Mouse (Mus musculus): ENCODE measurements around the gene Clk3. TPM values are rescaled to one million over a fixed set of nuclear protein-coding genes. Genes with fewer than 3 reads are reported as not detected.

Gene Clk3
- 26.7 and 27.4 TPM in 2 replicates for polyA plus RNA-seq (2015; fragmentation: Nextera tagmentation; extraction: Ambion mirVana)

DNA sequence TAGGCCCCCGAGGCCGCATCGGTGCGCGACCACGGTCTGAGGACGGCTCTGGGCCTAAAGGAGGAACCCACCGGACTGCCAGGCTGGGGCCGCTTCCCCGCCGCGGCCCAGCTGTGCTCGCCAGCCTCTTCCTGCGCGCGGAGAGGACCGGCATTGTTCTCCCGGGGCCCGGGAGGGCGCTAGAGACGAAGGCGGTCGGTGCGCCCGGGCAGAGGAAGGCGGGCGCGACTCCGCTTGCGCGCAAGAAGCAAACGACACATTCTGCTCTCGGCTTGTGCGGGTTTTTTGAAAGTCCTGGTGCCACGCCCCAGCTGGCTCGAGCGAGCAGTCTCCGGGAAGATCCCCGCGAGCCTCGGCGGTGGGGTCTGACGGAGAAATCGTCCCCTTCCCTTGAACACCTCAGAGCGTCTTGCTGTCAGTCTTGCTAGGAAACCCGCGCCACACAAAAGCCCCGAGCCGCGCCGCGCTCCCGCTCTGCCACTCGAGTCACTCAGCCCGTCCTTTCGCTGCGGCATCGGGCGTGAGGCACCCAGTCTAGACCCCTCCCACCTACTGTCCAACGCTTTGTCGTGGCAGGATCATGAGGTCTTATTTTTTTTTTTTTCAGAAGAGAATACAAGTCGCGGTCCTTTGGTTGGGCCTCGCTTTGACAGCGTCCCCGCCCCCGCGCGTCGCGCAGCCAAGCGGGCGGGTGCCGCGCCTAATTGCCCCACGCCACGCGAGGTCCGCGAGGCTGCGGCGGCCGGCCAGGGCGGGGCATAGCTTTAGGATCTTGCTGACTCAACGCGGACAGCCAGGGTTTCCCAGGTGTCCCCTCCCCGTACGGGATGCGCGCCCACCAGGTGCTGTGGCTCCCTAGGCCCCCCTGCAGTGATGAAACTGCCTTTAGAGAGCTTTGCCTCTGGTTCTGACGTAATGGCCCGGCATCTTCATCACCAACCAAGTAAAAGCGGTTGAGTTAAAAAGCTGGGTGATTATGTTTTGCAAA, at the start of gene Clk3:
TSS of gene Clk3 (minus strand) at position 497 of the 988 bp plus-strand sequence.
- ATAC-seq = peak; percentile 49
- H3K27ac ChIP-seq (ENCODE audit: low read depth, low read length) = peak within 1 kb of the TSS; percentile 98
- H3K4me1 ChIP-seq (replicated peaks; ENCODE audit: control insufficient read depth, insufficient read depth, low read length) = peaks cover 11% of the 10 kb centered on the region; the same call in 1 of the 2 replicates
- TF ChIP-seq CTCF (IDR thresholded peaks at IDR 0.05; ENCODE audit: low read depth) = peak; percentile 41; the same call in 1 of the 2 replicates
- H3K36me3 ChIP-seq (ENCODE audit: control insufficient read depth, insufficient read depth) = peaks cover 12% of the 10 kb centered on the region
- H3K9ac ChIP-seq (ENCODE audit: low read depth, low read length) = peak within 1 kb of the TSS; percentile 95
- peak within 1 kb of the TSS; percentile 83 for H3K4me2 ChIP-seq (replicated peaks; ENCODE audit: low read depth)
- H3K9me3 ChIP-seq (ENCODE audit: control insufficient read depth) = no peaks in the 10 kb centered on the region
- under 1% methylated on average over 93 of the region's 93 CpGs for WGBS
- no peaks in the 10 kb centered on the region for H3K27me3 ChIP-seq (replicated peaks; ENCODE audit: control insufficient read depth, insufficient read depth, low read length)
- H3K4me3 ChIP-seq (ENCODE audit: low read depth, low read length) = peak within 1 kb of the TSS; percentile 92

DNA sequence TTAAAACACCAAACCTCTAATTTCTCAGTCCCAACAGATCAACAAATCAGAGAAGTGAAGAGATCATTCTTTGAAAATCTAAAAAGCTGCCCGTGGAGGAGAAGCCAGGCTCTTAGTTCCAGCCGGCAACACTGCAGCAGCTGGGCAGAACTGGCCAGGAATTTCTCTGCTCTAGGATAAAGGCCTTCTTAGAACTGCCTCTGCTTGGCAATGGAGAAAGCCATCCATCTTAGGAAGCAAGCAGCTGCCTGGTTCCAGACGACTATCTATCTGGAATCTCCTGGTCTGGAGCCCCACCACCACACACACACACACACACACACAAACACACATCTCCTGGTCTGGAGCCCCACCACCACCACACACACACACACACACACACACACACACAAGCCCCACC, 49.2 kb upstream of the Clk3 start:
- Histone ChIP-seq H3K9me3 (ENCODE audit: control insufficient read depth) (no peaks in the 10 kb centered on the region), H3K4me3 (ENCODE audit: low read depth, low read length) (no peak overlapping the region), H3K4me1 (replicated peaks; ENCODE audit: control insufficient read depth, insufficient read depth, low read length) (peaks cover 9% of the 10 kb centered on the region; the same call in 1 of the 2 replicates), H3K27me3 (replicated peaks; ENCODE audit: control insufficient read depth, insufficient read depth, low read length) (no peaks in the 10 kb centered on the region), H3K4me2 (replicated peaks; ENCODE audit: low read depth) (no peak overlapping the region), H3K27ac (ENCODE audit: low read depth, low read length) (no peak overlapping the region), H3K9ac (ENCODE audit: low read depth, low read length) (no peak overlapping the region), H3K36me3 (ENCODE audit: control insufficient read depth, insufficient read depth) (no peaks in the 10 kb centered on the region)
- no peak for ATAC-seq
- 51% methylated on average over 3 of the region's 3 CpGs for WGBS
- no peak for TF ChIP-seq CTCF (IDR thresholded peaks at IDR 0.05; ENCODE audit: low read depth)

DNA sequence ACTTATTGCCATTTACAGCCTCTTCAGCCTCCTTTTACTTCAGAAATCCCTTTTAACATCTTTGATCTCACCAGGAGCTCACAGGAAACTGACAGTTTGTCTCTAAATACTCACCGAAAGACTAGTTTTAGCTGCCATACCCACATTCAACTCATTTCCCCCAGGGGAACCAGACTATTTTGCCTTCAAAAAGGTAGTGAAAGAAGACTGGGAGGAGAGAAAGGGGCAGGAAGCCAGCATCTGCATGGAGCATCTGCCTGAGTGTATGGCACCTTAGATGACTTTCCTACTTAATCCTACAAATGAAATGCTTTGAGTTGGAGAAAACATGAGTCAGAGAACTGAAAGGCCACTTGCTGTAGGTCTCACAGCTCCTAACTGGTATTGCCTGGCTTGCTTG, 48.4 kb upstream of the Clk3 start:
- Histone ChIP-seq H3K9ac (ENCODE audit: low read depth, low read length) (no peak overlapping the region), H3K4me1 (replicated peaks; ENCODE audit: control insufficient read depth, insufficient read depth, low read length) (peaks cover 9% of the 10 kb centered on the region; the same call in 1 of the 2 replicates), H3K4me3 (ENCODE audit: low read depth, low read length) (no peak overlapping the region), H3K36me3 (ENCODE audit: control insufficient read depth, insufficient read depth) (peaks cover 4% of the 10 kb centered on the region; the same call in 1 of the 2 replicates), H3K27me3 (replicated peaks; ENCODE audit: control insufficient read depth, insufficient read depth, low read length) (no peaks in the 10 kb centered on the region), H3K4me2 (replicated peaks; ENCODE audit: low read depth) (no peak overlapping the region), H3K27ac (ENCODE audit: low read depth, low read length) (no peak overlapping the region), H3K9me3 (ENCODE audit: control insufficient read depth) (no peaks in the 10 kb centered on the region)
- 31% methylated on average over 1 of the region's 1 CpGs for WGBS
- ATAC-seq = no peak
- TF ChIP-seq CTCF (IDR thresholded peaks at IDR 0.05; ENCODE audit: low read depth) = no peak

DNA sequence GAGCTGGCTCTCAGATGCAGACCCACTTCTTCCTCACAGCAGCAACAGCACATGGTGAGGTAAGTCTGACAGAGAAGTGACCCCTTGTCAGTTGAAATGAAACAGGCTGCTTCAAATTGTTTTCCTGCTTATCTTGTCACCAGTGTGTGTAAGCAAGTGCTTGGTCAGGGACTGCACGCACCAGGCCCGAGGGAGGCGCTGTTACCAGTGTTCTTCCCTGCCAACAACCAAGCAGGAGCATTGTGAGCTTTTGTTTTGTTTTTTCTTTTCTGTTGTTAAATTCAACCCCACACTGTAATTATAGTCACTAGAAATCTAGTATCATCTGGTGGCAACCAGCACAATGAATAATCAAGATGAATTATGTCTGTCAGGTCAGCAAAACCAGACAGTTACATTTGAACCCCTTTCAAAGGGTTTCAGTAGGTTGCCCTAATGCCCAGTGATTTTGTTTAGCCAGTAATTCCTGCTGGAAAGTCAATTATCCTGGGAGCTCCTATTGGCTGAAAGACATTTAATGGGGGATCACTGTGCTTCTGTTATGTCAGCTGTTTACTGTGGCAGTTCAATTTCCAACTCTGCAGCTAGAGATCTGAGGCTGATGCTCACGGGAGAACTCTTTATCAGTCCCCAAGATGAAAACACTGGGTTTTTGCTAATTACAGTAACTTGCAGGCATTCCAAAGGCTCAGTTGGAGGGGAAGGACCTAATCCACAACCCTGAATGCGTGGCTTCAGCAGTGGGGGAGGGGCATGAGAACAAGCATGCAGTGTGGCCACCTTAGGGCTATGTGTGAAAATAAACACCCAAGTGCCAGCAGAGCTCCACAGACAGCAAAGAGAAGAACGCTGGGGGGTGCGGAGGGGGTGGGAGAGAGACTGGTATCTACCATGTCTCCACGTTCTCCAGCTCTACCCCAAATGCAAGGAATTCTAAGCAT, 46.4 kb upstream of the Clk3 start:
- Histone ChIP-seq H3K9ac (ENCODE audit: low read depth, low read length) (no peak overlapping the region), H3K9me3 (ENCODE audit: control insufficient read depth) (no peaks in the 10 kb centered on the region), H3K27ac (ENCODE audit: low read depth, low read length) (no peak overlapping the region), H3K4me1 (replicated peaks; ENCODE audit: control insufficient read depth, insufficient read depth, low read length) (peaks cover 13% of the 10 kb centered on the region; the same call in 1 of the 2 replicates), H3K36me3 (ENCODE audit: control insufficient read depth, insufficient read depth) (peaks cover 4% of the 10 kb centered on the region; the same call in 1 of the 2 replicates), H3K4me3 (ENCODE audit: low read depth, low read length) (no peak overlapping the region), H3K4me2 (replicated peaks; ENCODE audit: low read depth) (no peak overlapping the region), H3K27me3 (replicated peaks; ENCODE audit: control insufficient read depth, insufficient read depth, low read length) (no peaks in the 10 kb centered on the region)
- 65% methylated on average over 8 of the region's 8 CpGs for WGBS
- no peak for ATAC-seq
- 0 out of 2 replicates have a peak, but pooled peaks have one; percentile 11 for TF ChIP-seq CTCF (IDR thresholded peaks at IDR 0.05; ENCODE audit: low read depth)

DNA sequence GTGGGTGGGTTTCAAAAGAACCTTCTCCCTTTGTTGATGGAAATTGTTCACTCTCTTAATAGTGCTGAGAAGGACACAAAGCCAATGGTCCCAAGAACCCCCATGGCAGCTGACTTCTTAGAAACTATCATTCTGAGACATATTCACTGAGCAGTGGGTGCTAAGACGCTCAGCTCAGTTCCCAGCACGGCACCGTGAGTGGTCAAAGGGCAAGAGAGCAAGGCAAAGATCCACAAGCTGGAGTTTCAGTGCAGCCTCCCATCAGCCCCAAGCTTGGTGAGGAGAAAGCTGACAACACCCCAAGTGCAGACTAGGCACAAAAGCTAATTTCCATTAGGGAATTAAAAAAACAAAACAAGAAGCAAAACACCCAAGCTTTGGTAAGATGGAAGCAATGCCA, 45.0 kb upstream of the Clk3 start:
- Histone ChIP-seq H3K9me3 (ENCODE audit: control insufficient read depth) (no peaks in the 10 kb centered on the region), H3K4me2 (replicated peaks; ENCODE audit: low read depth) (no peak overlapping the region), H3K4me1 (replicated peaks; ENCODE audit: control insufficient read depth, insufficient read depth, low read length) (peaks cover 16% of the 10 kb centered on the region; the same call in 1 of the 2 replicates), H3K36me3 (ENCODE audit: control insufficient read depth, insufficient read depth) (peaks cover 4% of the 10 kb centered on the region; the same call in 1 of the 2 replicates), H3K27me3 (replicated peaks; ENCODE audit: control insufficient read depth, insufficient read depth, low read length) (no peaks in the 10 kb centered on the region), H3K9ac (ENCODE audit: low read depth, low read length) (no peak overlapping the region), H3K27ac (ENCODE audit: low read depth, low read length) (no peak overlapping the region), H3K4me3 (ENCODE audit: low read depth, low read length) (no peak overlapping the region)
- 56% methylated on average over 3 of the region's 3 CpGs for WGBS
- ATAC-seq = no peak
- TF ChIP-seq CTCF (IDR thresholded peaks at IDR 0.05; ENCODE audit: low read depth) = no peak
